Mouse (Mus musculus): ENCODE results near the gene Ccdc7a. TPM values are rescaled to one million over a fixed set of nuclear protein-coding genes. Genes with fewer than 3 reads are reported as not detected.

Gene Ccdc7a
- total RNA-seq (2023): not detected

DNA sequence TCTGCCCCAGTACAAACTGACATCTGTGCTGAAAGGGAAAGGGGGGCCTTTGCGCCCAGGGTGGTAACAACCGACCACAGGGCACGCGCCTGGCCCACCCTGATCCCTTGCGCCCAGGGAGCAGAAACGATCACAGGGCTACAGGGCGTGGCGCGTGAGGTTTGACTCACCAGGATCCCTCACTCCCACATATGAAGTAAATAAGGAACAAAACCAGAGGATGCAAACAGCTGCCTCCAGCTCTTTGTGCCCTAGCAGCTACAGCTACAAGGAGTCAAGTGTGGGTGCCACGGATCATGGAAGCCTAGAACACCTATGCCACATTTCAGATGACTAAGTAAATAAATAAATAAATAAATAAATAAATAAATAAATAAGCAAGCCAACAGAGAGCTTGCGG lies at the start of gene Ccdc7a:
Gene Ccdc7a (minus strand): TSS at position 101 of the 400 bp plus-strand sequence.

DNA sequence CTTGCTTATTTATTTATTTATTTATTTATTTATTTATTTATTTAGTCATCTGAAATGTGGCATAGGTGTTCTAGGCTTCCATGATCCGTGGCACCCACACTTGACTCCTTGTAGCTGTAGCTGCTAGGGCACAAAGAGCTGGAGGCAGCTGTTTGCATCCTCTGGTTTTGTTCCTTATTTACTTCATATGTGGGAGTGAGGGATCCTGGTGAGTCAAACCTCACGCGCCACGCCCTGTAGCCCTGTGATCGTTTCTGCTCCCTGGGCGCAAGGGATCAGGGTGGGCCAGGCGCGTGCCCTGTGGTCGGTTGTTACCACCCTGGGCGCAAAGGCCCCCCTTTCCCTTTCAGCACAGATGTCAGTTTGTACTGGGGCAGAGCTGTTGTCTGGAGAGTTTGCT lies 1.5 kb upstream of the Ccdc7a start, which contains the start of gene Ccdc7b:
Gene Ccdc7b (plus strand): TSS at position 301 of the 400 bp plus-strand sequence.

GRCm38 (mm10) chr8:128798594-128798993 lies 266.7 kb downstream of the Ccdc7a start, which contains the start of gene Gm3952:
Gene Gm3952, minus strand, starts transcription at chr8:128798694.

DNA sequence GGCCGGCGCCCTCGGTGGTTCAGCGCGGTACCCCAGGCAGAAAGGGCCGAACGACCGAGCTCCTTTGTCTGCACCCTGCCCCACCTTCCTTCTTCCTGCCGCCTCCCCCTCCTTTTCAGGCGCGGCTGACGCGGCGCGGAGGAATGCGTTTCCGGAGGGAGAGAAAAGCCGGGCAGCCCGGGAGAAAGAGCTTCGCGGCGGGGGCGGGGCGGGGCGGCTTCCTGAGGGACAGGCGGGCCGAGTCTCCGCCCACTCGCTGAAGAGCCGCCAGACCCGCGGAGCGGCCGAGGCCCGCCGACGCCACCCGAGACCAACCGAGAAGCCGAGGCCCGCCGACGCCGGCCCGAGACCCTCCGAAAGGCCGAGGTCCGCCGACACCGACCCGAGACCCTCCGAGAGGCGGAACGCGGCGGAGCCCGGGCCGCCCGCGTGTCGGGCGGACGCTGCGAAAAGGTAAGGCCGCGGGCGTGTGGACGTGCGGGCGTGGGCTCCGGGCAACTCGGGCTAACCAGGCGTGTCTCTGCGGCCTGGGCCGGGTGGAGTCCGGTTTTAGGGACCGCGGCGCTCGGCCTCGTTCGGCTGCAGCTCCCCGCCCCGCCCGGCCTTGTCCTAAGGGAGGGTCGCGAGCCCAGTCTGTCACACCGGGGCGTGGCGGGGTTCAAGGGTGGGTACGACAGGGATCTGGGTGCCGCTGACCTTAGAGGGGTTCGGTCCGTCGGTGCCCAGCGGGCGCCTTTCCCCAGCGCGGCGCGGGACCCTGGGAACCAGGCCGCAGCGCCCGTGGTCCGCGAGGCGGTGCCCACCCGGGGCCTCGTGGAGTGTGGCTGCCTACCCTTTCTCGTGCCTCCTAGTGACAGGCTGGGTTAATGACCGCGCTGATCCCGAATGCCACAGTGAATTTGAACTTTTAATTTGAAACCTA lies 379.5 kb downstream of the Ccdc7a start, which contains the start of gene Itgb1:
Gene Itgb1 (plus strand): TSS at position 148 of the 922 bp plus-strand sequence.

Other genes with a start within 250 kb of the Ccdc7a start
- gene Ccdc7b, start 1.6 kb upstream of the Ccdc7a start, total RNA-seq (2023): under 1 TPM in 1 of 2 experiments, not detected in 1; 0.49 TPM
- gene Gm10999, start 66.1 kb upstream of the Ccdc7a start, total RNA-seq (2023): not detected
- 1 to 10 TPM; 3.5 to 3.6 TPM for gene 2610044O15Rik8, start 168.9 kb upstream of the Ccdc7a start, total RNA-seq (2023)